Mouse (Mus musculus): ENCODE results near the gene Matn4.

DNA sequence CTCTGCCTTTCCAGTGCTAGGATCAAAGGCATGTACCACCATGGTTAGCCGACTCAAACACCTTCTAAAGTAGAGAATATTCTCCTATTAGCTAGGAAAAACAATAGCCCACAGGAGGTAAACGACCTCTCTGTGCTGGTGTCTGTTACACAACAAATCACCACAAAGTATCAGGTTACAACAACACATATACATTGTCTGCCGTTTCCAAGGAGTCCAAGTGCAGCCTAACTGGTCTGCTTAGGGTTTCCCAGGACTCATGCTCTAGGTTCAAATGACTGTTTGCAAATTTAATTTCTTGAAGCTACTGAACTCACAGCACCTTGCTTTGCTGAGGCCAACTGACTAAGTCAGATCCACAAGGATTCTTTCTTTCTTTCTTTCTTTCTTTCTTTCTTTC lies 14.5 kb upstream of the Matn4 start:
- TF ChIP-seq CTCF (conservative IDR thresholded peaks at IDR 0.05; ENCODE audit: insufficient read depth, insufficient read length, low read depth, low read length) (no peak), POLR2A (IDR thresholded peaks at IDR 0.05; ENCODE audit: low read depth, low read length) (no peak)

Data from kidney, adult 2 months (tissue).